Mouse (Mus musculus): Measurements from ENCODE around the gene Glod5.
"Not testable (repeated sequence)": the region's sequence is repeated elsewhere in the genome, so short reads cannot be mapped to it uniquely, and the experiment has no call there.

Glod5 gene

DNA sequence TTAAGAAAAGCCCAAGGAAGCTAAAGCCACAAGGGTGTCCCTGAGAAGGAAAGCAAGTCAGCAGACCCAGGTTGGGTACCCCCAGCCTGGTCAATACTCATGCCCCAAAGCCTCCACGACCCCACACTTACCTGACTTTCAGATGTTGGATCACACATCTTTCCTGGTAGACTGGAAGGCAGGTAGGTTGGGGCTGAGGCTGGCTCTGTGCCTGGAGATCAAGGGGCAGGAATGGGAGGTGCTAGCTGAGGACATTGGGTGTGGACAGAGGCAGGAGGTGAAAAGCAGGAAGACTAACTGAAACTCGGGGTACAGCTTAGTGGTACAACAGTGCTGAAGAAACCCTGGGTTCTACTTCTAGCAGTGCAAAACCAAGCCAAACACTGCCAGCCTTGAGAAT, at the start of gene Glod5:
Gene Glod5 (minus strand): TSS at position 207 of the 400 bp plus-strand sequence.
- DNase-seq (ENCODE audit: low read depth, low spot score): no peak

DNA sequence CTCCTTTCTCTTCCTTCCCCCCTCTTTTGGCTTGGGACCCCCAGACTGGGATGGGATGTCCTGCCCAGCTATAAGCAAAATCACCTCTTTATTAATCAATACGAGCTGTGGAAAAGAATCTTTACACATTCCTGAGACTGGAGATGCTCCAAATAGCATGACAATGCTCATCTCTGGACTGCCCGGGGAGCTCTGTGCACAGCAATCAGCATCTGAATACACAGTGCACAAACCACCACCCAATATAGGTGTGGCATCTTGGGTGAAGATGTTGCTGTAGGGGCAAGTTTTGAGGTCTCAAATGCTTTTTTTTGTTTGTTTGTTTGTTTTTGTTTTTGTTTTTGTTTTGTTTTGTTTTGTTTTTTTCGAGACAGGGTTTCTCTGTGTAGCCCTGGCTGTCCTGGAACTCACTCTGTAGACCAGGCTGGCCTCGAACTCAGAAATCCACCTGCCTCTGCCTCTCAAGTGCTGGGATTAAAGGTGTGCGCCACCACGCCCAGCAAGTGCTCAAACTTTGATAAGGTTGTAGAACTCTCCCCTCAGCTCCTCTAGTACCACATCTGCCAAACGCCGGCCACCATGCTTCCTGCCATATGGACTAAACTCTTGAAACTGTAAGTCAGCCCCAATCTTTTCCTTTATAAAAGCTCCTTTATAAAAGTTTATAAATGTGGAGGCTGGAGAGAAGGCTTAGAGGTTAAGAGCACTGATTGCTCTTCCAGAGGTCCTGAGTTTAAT, 32.9 kb upstream of the Glod5 start:
- DNase-seq (ENCODE audit: low read depth, low spot score): not testable (repeated sequence)

DNA sequence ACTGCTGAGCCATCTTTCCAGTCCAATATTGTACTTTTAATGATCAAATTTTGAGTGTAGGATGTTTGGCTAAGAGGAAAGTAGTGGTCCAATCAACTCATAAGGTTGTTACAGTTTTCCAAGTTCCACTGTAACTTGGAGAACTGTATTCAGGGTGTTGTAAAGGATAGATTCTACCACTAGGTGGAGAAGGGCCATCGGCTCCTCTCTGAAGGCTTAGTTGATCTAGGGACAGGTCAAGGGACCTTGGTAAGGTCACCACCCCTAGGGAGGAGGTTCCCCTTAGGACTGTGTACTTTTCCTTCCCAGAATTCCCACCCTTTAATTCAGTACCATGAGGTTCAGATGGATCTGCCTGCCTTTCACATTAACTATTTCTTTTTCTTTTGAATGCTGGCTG, 14.7 kb upstream of the Glod5 start:
- no peak for DNase-seq (ENCODE audit: low read depth, low spot score)

DNA sequence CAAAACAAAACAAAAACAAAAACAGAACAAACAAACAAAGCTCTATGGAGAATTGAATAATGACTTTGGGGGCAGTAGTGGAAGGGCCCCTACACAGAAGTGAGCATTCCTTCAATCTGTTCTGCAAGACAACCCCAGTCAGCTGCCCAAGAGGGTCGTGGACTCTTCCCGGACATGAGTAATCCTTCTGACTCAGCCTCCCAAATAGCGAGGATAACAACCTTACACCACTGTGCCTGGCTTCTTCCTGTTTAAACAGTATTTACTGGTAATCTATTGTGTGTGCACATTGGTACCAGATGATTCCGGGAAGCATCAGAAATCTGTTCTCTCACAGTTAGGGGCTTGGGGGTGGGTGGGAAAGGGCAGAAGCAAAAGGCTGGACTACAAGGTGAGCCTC, 8.5 kb upstream of the Glod5 start:
- no peak for DNase-seq (ENCODE audit: low read depth, low spot score)

DNA sequence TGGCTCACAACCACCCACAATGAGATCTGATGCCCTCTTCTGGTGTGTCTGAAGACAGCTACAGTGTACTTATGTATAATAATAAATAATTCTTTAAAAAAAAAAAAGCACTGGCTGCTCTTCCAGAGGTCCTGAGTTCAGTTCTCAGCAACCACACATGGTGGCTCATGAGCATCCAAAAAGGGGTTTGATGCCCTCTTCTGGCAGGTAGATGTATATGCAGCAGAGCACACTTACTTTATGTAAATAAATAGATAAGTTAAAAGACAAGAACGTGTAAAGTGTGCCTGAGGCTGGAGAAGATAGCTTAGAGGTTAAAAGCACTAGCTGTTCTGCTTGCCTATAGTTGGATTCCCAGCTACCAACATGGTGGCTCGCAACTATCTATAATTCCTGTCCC, 6.5 kb upstream of the Glod5 start:
- no peak for DNase-seq (ENCODE audit: low read depth, low spot score)

DNA sequence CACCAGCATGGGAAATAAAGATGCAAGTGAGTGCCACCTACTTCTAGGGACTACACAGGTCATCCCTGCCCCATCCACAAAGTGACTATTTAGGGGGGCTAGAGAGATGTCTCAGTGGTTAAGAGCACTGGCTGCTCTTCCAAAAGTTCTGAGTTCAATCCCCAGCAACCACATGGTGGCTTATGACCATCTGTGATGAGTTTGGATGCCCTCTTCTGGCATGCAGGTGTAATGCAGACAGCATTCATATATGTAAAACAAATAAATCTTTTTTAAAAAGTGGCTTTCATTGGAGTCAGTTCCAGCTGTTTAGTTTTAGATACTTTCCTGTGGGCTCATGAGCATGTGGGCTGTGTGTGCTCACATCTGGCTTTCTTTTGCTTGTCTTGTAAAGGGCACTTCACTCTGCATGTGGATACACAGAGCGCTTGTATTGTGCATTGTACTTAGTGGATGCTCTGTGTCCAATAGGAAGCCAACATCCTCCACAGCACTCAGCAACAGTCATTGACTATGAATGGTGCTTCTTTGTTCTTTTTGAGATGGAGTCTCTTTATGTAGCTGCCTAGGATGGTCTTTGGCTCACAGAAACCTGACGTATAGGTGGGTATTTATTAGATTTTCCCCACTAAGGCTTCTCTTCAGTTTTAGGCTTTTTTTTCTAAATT, 2.0 kb upstream of the Glod5 start:
- peak; percentile 16 for DNase-seq (ENCODE audit: low read depth, low spot score)

DNA sequence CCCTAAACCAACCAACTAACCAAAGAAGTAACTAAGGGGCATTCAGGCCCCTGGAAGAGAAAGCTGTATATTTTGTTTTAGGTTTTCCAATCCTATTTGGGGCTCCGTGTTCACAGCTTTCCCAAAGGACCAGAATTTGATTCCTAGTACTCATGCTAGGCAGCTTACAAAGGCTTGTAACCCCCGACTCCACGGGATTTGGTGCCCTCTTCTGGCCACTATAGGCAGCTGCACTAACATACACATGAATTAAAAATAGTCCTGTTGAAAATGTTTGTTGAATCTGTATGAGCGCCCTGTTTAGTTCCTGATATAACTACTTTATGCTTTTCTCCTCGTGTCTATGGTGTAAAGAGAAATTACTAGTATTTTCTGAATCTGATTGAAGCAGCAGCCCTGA, 1.1 kb downstream of the Glod5 start:
- DNase-seq (ENCODE audit: low read depth, low spot score): peak; percentile 77

DNA sequence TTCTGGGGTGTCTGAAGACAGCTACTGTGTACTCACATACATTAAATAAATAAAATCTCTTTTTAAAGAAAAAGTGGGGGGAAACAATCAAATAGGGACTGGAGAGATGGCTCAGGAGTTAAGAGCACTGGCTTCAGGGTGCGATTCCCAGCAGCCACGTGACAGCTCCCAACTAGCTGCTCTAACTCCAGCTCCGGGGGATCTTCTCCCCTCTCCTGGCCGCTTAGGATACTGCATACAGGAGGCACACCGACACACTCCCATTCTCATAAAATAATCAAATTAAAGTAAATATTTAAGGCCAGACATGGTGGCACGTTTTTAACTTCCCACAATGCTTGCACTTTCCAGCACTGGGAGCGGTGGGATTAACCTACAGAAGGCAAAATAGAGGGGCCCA, 2.6 kb downstream of the Glod5 start:
- DNase-seq (ENCODE audit: low read depth, low spot score): not testable (repeated sequence)

DNA sequence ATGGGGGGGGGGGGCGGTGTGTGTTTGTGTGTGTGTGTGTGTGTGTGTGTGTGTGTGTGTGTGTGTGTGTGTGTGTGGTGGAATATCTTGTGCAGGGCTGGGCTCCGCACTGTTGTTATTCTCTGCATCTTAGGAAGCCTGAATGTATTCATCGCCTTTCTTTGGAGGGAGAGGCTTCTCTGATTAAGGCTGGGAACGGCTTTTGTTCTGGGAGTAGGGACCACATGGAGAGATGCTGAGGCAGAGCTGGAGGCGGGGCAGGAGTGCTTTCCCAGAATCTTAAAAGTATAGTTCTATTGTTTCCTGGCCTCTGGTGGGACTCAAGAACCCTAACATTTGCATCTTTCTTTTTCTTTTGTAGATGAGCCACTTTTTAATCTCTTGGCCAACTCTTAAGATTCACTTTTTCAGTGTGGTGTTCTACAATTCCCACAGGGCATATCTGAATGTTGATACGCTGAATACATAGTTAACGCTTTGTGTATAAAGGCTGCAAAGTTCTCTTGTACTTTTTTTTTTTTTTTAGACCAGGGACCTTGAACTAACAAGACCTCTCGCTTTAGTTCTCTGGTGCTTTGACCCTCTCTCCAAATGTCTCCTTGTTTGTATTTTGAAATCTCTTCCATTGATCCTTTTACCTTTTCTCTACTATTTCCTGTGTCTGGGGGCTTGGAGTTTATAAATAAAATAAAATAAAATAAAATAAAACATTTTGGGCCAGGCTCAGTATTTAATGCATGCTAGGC, 4.5 kb downstream of the Glod5 start:
- no peak for DNase-seq (ENCODE audit: low read depth, low spot score)

DNA sequence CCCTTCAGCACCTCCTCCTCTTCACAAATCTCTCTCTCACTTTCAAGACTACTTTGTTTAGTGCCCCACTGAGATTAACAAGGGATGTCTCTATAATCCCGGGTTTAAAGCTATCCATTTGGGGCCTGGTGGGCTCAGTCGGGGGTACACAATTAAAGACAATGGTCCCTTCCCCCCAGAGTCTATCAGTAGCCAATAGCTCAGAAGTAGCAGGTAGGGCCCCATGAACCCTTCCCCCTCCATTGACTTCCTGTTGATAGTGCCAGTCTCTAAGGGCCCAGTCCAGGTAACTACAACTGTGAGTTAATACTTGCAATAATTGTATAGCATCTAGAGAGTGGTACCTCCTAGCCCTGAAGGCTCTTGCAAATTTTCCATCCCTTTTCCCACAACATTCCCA, 5.1 kb downstream of the Glod5 start:
- DNase-seq (ENCODE audit: low read depth, low spot score): no peak

DNA sequence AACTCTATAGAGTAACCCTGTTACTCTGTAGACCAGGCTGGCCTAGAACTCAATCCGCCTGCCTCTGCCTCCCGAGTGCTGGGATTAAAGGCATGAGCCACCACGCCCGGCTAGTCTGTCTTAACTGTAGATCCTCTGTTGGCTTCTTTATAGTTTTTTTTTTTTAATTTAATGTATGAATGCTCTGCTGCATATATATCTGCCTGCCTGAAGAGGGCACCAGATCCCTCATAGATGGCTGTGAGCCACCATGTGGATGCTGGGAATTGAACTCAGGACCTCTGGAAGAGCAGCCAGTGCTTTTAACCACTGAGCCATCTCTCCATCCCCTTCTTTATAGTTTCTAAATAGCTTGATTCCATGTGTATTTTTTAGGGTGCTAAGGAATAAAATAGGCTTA, 8.9 kb downstream of the Glod5 start:
- not testable (repeated sequence) for DNase-seq (ENCODE audit: low read depth, low spot score)

DNA sequence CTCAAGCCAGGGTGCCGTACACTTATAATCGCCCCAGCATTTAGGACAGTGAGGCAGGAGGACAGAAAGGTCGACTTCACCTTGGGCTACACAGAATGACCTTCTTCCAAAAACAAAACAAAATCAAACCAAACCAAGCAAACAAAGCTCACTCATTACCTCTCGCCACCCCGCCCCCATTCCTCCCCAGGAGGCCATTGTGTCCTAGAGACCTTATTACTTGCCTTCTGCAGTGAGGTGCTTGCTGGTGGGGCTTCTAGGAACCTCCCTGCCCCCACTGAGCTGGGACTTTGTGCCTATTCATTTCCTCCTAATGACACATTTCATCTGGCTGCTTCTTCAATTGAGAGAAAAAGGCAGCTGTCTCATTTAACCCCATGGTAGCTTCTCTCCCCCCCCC, 9.7 kb downstream of the Glod5 start:
- DNase-seq (ENCODE audit: low read depth, low spot score): no peak

DNA sequence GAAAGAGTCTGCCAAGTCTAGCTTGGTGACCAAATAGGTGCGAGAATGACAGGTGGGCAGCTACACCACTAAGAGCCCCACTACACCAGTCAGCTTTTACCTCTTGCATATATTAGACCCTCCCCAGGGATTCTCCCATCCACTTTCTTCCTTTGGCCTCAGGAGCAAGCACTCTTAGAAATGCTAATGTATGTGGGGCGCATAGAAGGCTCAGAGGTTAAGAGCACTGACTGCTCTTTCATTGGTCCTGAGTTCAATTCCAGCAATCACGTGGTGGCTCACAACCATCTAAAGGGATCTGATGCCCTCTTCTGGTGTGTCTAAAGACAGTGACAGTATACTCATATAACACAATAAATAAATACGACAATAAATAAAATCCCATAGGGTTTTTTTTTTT, 15.3 kb downstream of the Glod5 start:
- no peak for DNase-seq (ENCODE audit: low read depth, low spot score)

DNA sequence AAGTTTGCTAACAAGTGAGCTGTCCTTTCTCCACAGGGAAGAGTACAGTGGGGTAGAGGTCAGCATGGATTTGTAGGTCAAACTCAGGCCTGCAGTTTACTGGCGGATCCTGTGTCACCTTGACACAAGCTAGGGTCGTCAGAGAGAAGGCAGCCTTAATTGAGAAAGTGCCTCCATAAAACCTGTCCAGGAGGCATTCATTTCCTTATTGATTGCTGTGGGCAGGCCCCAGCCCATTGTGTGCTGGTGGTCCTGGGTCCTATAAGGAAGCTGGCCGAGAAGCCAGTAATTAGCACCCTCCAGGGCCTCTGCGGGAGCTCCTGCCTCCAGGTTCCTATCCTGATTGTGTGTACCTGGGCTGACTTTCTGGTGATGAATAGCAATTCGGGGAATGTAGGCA, 16.3 kb downstream of the Glod5 start:
- no peak for DNase-seq (ENCODE audit: low read depth, low spot score)

DNA sequence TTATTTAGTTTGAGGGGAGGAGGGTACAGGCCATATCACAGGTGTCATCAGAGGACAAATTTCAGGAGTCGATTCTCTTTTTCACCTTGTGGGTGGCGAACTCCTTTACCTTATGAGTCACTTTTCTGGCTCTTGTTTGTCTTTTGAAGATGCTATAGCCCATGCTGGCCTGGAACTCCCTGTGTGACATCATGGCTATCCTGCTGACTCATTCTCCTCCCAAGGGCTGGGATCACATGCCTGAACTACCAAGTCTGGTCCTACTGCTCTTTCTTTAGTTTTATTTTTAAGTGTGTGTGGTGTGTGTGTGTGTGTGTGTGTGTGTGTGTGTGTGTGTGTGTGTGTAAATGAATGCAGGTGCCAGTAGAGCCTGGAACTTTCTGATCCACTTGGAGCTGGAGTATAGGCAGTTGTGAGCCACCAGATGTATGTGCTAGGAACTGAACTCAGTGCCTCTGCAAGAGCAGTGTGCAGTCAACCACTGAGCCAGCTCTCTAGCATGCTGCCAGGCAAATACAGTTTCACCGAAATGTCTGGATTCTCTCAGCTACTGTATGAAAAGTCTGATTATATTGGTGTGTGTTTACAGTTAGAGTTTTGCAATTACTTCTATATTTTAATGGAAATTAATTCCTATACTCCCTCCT, 17.6 kb downstream of the Glod5 start:
- DNase-seq (ENCODE audit: low read depth, low spot score): no peak

DNA sequence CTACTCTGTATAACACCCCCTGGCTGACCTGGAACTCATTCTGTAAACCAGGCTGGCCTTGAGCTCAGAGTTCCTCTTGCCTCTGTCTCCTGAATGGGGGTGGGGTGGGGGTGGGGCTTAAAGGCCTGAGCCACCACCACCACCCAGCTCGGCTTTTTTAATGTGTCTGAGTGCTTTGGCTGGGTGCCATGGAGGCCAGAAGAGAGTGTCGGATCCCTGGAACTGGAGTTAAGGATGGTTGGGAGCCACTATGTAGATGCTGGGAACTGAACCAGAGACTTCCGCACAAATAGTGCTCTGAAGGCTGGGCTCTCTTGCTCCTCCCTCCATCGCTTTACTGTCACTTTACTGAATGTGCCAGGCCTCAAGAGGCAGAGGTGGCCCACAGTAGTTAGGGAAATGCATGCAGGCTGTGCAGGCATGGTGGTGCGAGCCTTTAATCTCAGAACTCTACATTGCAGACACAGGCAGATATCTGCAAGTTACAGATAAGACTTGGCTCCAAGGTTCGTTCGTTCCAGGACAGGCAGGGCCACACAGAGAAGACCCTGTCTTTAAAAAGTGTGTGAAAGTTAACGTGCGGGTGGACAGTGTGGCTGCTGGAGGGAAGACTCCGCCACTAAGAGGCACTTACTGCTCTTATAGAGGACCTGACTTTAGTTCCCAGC, 25.1 kb downstream of the Glod5 start:
- no peak for DNase-seq (ENCODE audit: low read depth, low spot score)

DNA sequence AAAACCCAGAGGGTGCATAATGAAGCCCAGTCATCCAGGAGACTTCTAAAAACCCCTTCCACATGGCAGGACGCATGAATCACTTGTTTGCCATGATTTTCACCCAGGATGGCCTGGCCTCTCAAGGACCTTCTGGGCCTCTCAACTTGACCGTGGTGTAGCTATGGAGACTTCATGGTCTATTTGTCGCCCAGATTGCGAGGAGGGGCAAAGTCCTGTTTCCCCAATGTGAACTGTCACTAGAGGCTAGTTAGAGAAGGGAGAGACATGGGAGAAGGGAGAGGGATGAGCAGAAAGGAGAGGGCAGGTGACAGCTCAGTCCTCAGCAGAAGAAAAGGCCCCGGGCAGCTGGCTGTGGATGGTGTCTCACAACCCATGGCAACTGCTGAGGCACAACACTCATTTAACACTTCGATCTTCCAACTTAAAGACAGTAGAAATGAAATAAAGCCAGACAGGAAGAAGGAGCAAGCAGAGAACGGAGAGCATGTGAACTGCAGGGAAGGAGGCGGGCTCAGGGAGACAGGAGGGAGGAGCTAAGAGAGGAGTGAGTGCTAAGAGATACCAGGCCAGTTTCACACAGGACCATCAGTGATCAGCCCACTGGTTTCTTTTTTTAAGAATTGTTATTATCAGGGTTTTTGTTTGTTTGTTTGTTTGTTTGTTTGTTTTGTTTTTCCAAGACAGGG, 25.8 kb downstream of the Glod5 start:
- no peak for DNase-seq (ENCODE audit: low read depth, low spot score)

DNA sequence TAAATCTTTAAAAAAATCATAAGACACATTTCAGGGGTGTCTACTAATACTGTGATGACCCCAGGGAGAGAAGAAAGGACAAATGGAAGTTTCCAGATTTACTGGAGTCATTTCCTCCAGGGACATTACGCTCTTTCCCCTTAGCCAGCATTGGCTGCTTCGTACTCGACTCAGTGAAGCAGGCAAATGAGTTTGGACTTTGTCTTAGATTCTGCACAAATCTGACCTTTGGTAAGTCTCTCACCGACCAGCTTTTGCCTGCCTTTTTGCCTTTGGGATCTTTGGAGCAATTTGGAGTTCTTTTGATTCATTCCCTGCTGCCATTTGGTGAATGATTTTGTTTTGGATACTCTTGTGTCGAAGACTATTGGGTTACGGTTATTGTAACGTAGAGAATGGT, 36.9 kb downstream of the Glod5 start:
- DNase-seq (ENCODE audit: low read depth, low spot score): no peak

DNA sequence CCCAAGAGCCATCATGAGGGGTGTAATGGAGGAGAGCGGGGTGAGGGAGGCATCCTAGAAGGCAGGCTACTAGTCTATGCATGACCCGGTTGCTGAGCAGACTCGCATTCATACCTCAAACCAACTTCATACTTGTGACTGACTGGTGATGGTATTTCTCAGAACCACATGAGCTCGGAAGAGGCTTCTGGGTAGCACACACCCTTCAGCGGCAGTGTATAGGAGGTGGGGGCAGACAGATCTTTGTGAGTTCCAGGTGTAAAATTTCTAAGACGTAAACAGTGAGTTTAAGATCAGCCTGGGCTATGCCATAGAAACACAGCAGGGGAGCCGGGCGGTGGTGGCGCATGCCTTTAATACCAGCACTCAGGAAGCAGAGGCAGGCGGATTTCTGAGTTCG, 40.4 kb downstream of the Glod5 start, which contains the start of gene Gata1:
Gene Gata1 (minus strand): TSS at position 180 of the 400 bp plus-strand sequence.
- DNase-seq (ENCODE audit: low read depth, low spot score): no peak

DNA sequence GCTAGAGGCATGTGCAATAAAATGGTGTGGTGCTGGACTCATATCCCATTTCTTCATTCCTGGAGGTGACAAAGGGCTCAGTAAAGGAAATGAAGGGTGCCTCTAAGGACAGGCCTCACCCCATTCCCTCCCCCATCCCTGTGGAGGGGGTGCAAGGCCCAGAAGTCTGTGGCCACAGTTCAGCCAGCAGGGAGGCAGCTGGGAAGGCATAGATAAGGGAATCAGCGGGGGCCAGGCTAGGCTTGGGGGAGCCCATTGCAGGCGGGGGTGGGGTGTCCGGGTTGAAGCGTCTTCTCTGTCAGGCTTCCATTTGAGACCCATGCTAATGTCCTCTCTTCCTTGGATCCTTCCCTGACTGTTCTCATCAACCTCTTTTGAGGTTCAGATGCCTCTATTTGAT, 47.0 kb downstream of the Glod5 start:
- no peak for DNase-seq (ENCODE audit: low read depth, low spot score)

DNA sequence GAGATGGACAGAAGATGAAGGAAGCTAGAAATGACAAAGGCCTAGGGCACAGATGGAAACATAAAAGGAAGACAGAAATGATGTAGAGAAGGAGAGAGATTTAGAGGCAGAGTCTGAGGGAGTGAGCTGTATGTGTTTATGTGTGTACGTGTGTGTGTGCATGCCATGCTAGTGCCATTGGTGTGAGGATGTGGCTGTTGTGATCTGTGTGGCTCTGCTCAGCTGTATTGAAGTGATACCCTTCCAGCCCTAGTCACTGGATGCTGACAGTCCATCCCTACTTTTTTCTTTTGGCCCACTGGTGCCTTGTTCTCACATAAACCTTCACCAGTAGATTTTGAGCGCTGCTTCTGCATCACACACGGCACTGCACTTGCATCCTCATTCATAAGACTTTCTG, 49.4 kb downstream of the Glod5 start:
- DNase-seq (ENCODE audit: low read depth, low spot score): no peak
